Mouse (Mus musculus): ENCODE measurements around the gene Chsy1. TPM values are rescaled to one million over a fixed set of nuclear protein-coding genes. Genes with fewer than 3 reads are reported as not detected.

Chsy1 gene
- polyA plus RNA-seq, 1 experiment from 2014 or later: 11.4 TPM

- H3K4me1 ChIP-seq (replicated peaks; ENCODE audit: control insufficient read depth, insufficient read depth, low read length): no peaks in the 10 kb centered on the region
- H3K36me3 ChIP-seq (ENCODE audit: control insufficient read depth, insufficient read depth): no peaks in the 10 kb centered on the region
- no peak overlapping the region for H3K4me3 ChIP-seq (replicated peaks; ENCODE audit: low read length)
- H3K27me3 ChIP-seq (replicated peaks; ENCODE audit: control insufficient read depth, insufficient read depth, low read length): no peaks in the 10 kb centered on the region
- ATAC-seq: no peak
- H3K9ac ChIP-seq (replicated peaks; ENCODE audit: low read depth, low read length): 0 out of 2 replicates have a peak overlapping the region, but pooled peaks have one; percentile 22
- H3K4me2 ChIP-seq (ENCODE audit: low read length): no peak overlapping the region
- H3K9me3 ChIP-seq (ENCODE audit: control insufficient read depth, low read length): no peaks in the 10 kb centered on the region
- 80% methylated on average over 5 of the region's 5 CpGs for WGBS
- H3K27ac ChIP-seq (ENCODE audit: low read length): peak overlapping the region; percentile 7; the same call in 1 of the 2 replicates
Measured at GRCm38 (mm10) chr7:66199391-66199831, 90.1 kb downstream of the Chsy1 start.

- Histone ChIP-seq H3K4me1 (replicated peaks; ENCODE audit: control insufficient read depth, insufficient read depth, low read length) (no peaks in the 10 kb centered on the region), H3K4me2 (ENCODE audit: low read length) (no peak overlapping the region), H3K27me3 (replicated peaks; ENCODE audit: control insufficient read depth, insufficient read depth, low read length) (no peaks in the 10 kb centered on the region), H3K27ac (ENCODE audit: low read length) (no peak overlapping the region), H3K36me3 (ENCODE audit: control insufficient read depth, insufficient read depth) (no peaks in the 10 kb centered on the region), H3K9ac (replicated peaks; ENCODE audit: low read depth, low read length) (no peak overlapping the region), H3K4me3 (replicated peaks; ENCODE audit: low read length) (no peak overlapping the region), H3K9me3 (ENCODE audit: control insufficient read depth, low read length) (0 out of 2 replicates have a peak, but pooled peaks cover 2% of the 10 kb centered on the region)
- ATAC-seq: no peak
- 90% methylated on average over 3 of the region's 3 CpGs for WGBS
Measured at GRCm38 (mm10) chr7:66200383-66200782, 91.1 kb downstream of the Chsy1 start.

GRCm38 (mm10) chr7:66200791-66201450 lies 91.6 kb downstream of the Chsy1 start:
- ATAC-seq: no peak
- no peaks in the 10 kb centered on the region for H3K27me3 ChIP-seq (replicated peaks; ENCODE audit: control insufficient read depth, insufficient read depth, low read length)
- no peak overlapping the region for H3K9ac ChIP-seq (replicated peaks; ENCODE audit: low read depth, low read length)
- no peaks in the 10 kb centered on the region for H3K4me1 ChIP-seq (replicated peaks; ENCODE audit: control insufficient read depth, insufficient read depth, low read length)
- no peaks in the 10 kb centered on the region for H3K36me3 ChIP-seq (ENCODE audit: control insufficient read depth, insufficient read depth)
- WGBS: 64% methylated on average over 8 of the region's 8 CpGs
- 0 out of 2 replicates have a peak, but pooled peaks cover 2% of the 10 kb centered on the region for H3K9me3 ChIP-seq (ENCODE audit: control insufficient read depth, low read length)
- no peak overlapping the region for H3K4me3 ChIP-seq (replicated peaks; ENCODE audit: low read length)
- H3K4me2 ChIP-seq (ENCODE audit: low read length): no peak overlapping the region
- H3K27ac ChIP-seq (ENCODE audit: low read length): no peak overlapping the region

GRCm38 (mm10) chr7:66201657-66202056 lies 92.3 kb downstream of the Chsy1 start:
- no peaks in the 10 kb centered on the region for H3K4me1 ChIP-seq (replicated peaks; ENCODE audit: control insufficient read depth, insufficient read depth, low read length)
- no peak overlapping the region for H3K4me3 ChIP-seq (replicated peaks; ENCODE audit: low read length)
- ATAC-seq: no peak
- no peaks in the 10 kb centered on the region for H3K36me3 ChIP-seq (ENCODE audit: control insufficient read depth, insufficient read depth)
- 0 out of 2 replicates have a peak, but pooled peaks cover 2% of the 10 kb centered on the region for H3K9me3 ChIP-seq (ENCODE audit: control insufficient read depth, low read length)
- no peaks in the 10 kb centered on the region for H3K27me3 ChIP-seq (replicated peaks; ENCODE audit: control insufficient read depth, insufficient read depth, low read length)
- 92% methylated on average over 2 of the region's 2 CpGs for WGBS
- H3K4me2 ChIP-seq (ENCODE audit: low read length): no peak overlapping the region
- no peak overlapping the region for H3K9ac ChIP-seq (replicated peaks; ENCODE audit: low read depth, low read length)
- no peak overlapping the region for H3K27ac ChIP-seq (ENCODE audit: low read length)

GRCm38 (mm10) chr7:66209920-66210319 lies 100.6 kb downstream of the Chsy1 start:
- H3K4me2 ChIP-seq (ENCODE audit: low read length): no peak overlapping the region
- 0 out of 2 replicates have a peak, but pooled peaks cover 2% of the 10 kb centered on the region for H3K9me3 ChIP-seq (ENCODE audit: control insufficient read depth, low read length)
- H3K27ac ChIP-seq (ENCODE audit: low read length): no peak overlapping the region
- no peak for ATAC-seq
- no peaks in the 10 kb centered on the region for H3K4me1 ChIP-seq (replicated peaks; ENCODE audit: control insufficient read depth, insufficient read depth, low read length)
- no peaks in the 10 kb centered on the region for H3K36me3 ChIP-seq (ENCODE audit: control insufficient read depth, insufficient read depth)
- H3K4me3 ChIP-seq (replicated peaks; ENCODE audit: low read length): no peak overlapping the region
- H3K27me3 ChIP-seq (replicated peaks; ENCODE audit: control insufficient read depth, insufficient read depth, low read length): no peaks in the 10 kb centered on the region
- H3K9ac ChIP-seq (replicated peaks; ENCODE audit: low read depth, low read length): no peak overlapping the region
- 86% methylated on average over 2 of the region's 2 CpGs for WGBS

GRCm38 (mm10) chr7:66212887-66213286 lies 103.6 kb downstream of the Chsy1 start:
- no peaks in the 10 kb centered on the region for H3K36me3 ChIP-seq (ENCODE audit: control insufficient read depth, insufficient read depth)

GRCm38 (mm10) chr7:66214477-66214876 lies 105.2 kb downstream of the Chsy1 start:
- ATAC-seq: no peak
- peaks cover 8% of the 10 kb centered on the region; the same call in 1 of the 2 replicates for H3K4me1 ChIP-seq (replicated peaks; ENCODE audit: control insufficient read depth, insufficient read depth, low read length)
- H3K27me3 ChIP-seq (replicated peaks; ENCODE audit: control insufficient read depth, insufficient read depth, low read length): no peaks in the 10 kb centered on the region
- H3K36me3 ChIP-seq (ENCODE audit: control insufficient read depth, insufficient read depth): no peaks in the 10 kb centered on the region
- no peak overlapping the region for H3K4me3 ChIP-seq (replicated peaks; ENCODE audit: low read length)
- H3K9ac ChIP-seq (replicated peaks; ENCODE audit: low read depth, low read length): no peak overlapping the region
- WGBS: 93% methylated on average over 6 of the region's 6 CpGs
- no peak overlapping the region for H3K27ac ChIP-seq (ENCODE audit: low read length)
- H3K4me2 ChIP-seq (ENCODE audit: low read length): no peak overlapping the region
- H3K9me3 ChIP-seq (ENCODE audit: control insufficient read depth, low read length): no peaks in the 10 kb centered on the region

More at GRCm38 (mm10) chr7:66212887-66213286, 103.6 kb downstream of the Chsy1 start:
- 81% methylated on average over 1 of the region's 1 CpGs for WGBS
- Histone ChIP-seq H3K27me3 (replicated peaks; ENCODE audit: control insufficient read depth, insufficient read depth, low read length) (no peaks in the 10 kb centered on the region), H3K4me3 (replicated peaks; ENCODE audit: low read length) (no peak overlapping the region), H3K9me3 (ENCODE audit: control insufficient read depth, low read length) (no peaks in the 10 kb centered on the region), H3K4me1 (replicated peaks; ENCODE audit: control insufficient read depth, insufficient read depth, low read length) (peaks cover 4% of the 10 kb centered on the region; the same call in 1 of the 2 replicates), H3K4me2 (ENCODE audit: low read length) (no peak overlapping the region), H3K9ac (replicated peaks; ENCODE audit: low read depth, low read length) (no peak overlapping the region), H3K27ac (ENCODE audit: low read length) (no peak overlapping the region)
- no peak for ATAC-seq

- H3K9me3 ChIP-seq (ENCODE audit: control insufficient read depth, low read length): no peaks in the 10 kb centered on the region
- no peak overlapping the region for H3K27ac ChIP-seq (ENCODE audit: low read length)
- WGBS: 89% methylated on average over 1 of the region's 1 CpGs
- no peak for ATAC-seq
- no peaks in the 10 kb centered on the region for H3K36me3 ChIP-seq (ENCODE audit: control insufficient read depth, insufficient read depth)
- peaks cover 8% of the 10 kb centered on the region; the same call in 1 of the 2 replicates for H3K4me1 ChIP-seq (replicated peaks; ENCODE audit: control insufficient read depth, insufficient read depth, low read length)
- H3K4me3 ChIP-seq (replicated peaks; ENCODE audit: low read length): no peak overlapping the region
- no peak overlapping the region for H3K9ac ChIP-seq (replicated peaks; ENCODE audit: low read depth, low read length)
- H3K4me2 ChIP-seq (ENCODE audit: low read length): no peak overlapping the region
- H3K27me3 ChIP-seq (replicated peaks; ENCODE audit: control insufficient read depth, insufficient read depth, low read length): no peaks in the 10 kb centered on the region
Measured at GRCm38 (mm10) chr7:66215911-66216310, 106.6 kb downstream of the Chsy1 start.

GRCm38 (mm10) chr7:66217011-66217410 lies 107.7 kb downstream of the Chsy1 start:
- Histone ChIP-seq H3K27me3 (replicated peaks; ENCODE audit: control insufficient read depth, insufficient read depth, low read length) (no peaks in the 10 kb centered on the region), H3K27ac (ENCODE audit: low read length) (no peak overlapping the region), H3K4me3 (replicated peaks; ENCODE audit: low read length) (no peak overlapping the region), H3K9ac (replicated peaks; ENCODE audit: low read depth, low read length) (no peak overlapping the region), H3K9me3 (ENCODE audit: control insufficient read depth, low read length) (no peaks in the 10 kb centered on the region), H3K4me1 (replicated peaks; ENCODE audit: control insufficient read depth, insufficient read depth, low read length) (peaks cover 8% of the 10 kb centered on the region; the same call in 1 of the 2 replicates), H3K36me3 (ENCODE audit: control insufficient read depth, insufficient read depth) (no peaks in the 10 kb centered on the region), H3K4me2 (ENCODE audit: low read length) (no peak overlapping the region)
- WGBS: 66% methylated on average over 7 of the region's 7 CpGs
- ATAC-seq: no peak
